Mouse (Mus musculus): ENCODE results near the gene Slc12a7. TPM values are rescaled to one million over a fixed set of nuclear protein-coding genes. Genes with fewer than 3 reads are reported as not detected.
A peak's percentile ranks its signal among the peaks of the same experiment; 100 is the strongest.

Slc12a7 gene
- polyA plus RNA-seq, 1 experiment from 2014 or later: 20.1 TPM

DNA sequence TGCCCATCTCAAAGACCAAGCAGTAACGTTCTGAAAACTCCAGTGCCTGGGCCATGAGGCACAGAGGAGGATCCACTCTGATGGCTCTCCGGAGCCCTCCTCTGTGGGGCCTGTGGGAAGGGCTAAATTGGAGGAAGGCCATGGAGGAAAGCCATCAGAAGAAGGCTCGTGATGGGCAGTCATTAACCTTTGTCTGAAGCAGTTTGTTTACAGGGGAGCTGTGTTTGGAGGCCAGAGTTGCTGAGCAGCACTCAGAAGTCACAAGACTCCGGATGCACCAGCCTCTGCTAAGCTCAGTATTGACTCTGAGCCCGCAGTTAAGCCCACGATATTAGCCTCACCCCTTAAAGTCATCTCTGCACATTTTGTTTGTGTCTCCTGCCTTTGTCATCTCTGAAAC is 23.4 kb upstream of the Slc12a7 start:
- Histone ChIP-seq H3K4me1 (ENCODE audit: control insufficient read depth, insufficient read depth, low read length) (no peaks in the 10 kb centered on the region), H3K4me2 (replicated peaks; ENCODE audit: low read depth, low read length) (no peak overlapping the region), H3K9ac (replicated peaks; ENCODE audit: low read depth, low read length) (no peak overlapping the region), H3K9me3 (ENCODE audit: control insufficient read depth, low read depth, low read length) (no peaks in the 10 kb centered on the region), H3K27ac (ENCODE audit: low read length) (no peak overlapping the region), H3K36me3 (ENCODE audit: control insufficient read depth, insufficient read depth, low read length) (no peaks in the 10 kb centered on the region), H3K27me3 (ENCODE audit: control insufficient read depth, insufficient read depth, low read length) (no peaks in the 10 kb centered on the region), H3K4me3 (ENCODE audit: low read depth, low read length) (no peak overlapping the region)
- ATAC-seq (ENCODE audit: insufficient number of reproducible peaks, insufficient read depth, low FRiP score, low read depth): no peak
- WGBS: 52% methylated on average over 6 of the region's 6 CpGs

DNA sequence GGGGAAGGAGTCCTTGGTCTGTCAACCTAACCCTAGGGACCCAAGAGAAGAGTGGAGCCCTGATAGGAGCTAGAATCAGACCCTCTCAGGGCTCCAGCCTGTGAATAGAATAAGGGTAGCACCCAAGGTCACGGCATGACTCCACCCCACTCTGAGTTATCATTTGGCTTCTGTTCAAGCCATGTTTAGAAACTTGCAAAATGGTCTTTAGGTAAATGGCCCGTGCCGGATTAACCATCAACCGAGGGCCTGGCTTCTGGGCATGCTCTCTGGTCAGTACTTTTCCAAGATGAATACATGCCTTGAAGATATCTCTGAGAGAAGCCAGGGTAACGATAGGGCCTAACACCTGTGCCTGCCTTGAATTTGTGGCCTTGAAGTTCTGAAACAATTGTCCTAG is 21.7 kb upstream of the Slc12a7 start:
- Histone ChIP-seq H3K27ac (ENCODE audit: low read length) (no peak overlapping the region), H3K27me3 (ENCODE audit: control insufficient read depth, insufficient read depth, low read length) (no peaks in the 10 kb centered on the region), H3K9me3 (ENCODE audit: control insufficient read depth, low read depth, low read length) (no peaks in the 10 kb centered on the region), H3K9ac (replicated peaks; ENCODE audit: low read depth, low read length) (no peak overlapping the region), H3K4me1 (ENCODE audit: control insufficient read depth, insufficient read depth, low read length) (no peaks in the 10 kb centered on the region), H3K4me2 (replicated peaks; ENCODE audit: low read depth, low read length) (no peak overlapping the region), H3K36me3 (ENCODE audit: control insufficient read depth, insufficient read depth, low read length) (no peaks in the 10 kb centered on the region), H3K4me3 (ENCODE audit: low read depth, low read length) (no peak overlapping the region)
- ATAC-seq (ENCODE audit: insufficient number of reproducible peaks, insufficient read depth, low FRiP score, low read depth): no peak
- WGBS: 88% methylated on average over 5 of the region's 5 CpGs

DNA sequence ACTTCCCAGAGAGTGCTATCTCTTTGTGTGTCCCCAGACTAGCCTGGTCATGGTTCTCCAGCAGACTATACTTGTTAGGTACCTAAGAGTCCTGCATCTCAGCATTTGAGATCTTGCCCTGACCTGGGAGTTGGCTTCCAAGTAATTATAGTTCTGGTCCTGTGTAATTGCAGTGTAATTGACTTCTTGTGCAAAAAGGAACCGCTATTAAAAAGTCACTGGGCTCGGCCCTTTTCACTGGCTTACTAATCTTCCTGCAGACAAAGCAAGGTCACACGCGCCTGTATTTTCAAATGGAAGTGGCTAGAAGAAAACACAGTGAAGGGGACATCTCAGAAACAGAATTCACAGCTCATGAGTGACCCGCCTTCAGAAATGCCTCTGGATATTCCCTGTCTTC is 21.1 kb upstream of the Slc12a7 start:
- Histone ChIP-seq H3K9me3 (ENCODE audit: control insufficient read depth, low read depth, low read length) (no peaks in the 10 kb centered on the region), H3K4me3 (ENCODE audit: low read depth, low read length) (no peak overlapping the region), H3K27ac (ENCODE audit: low read length) (no peak overlapping the region), H3K36me3 (ENCODE audit: control insufficient read depth, insufficient read depth, low read length) (no peaks in the 10 kb centered on the region), H3K4me2 (replicated peaks; ENCODE audit: low read depth, low read length) (no peak overlapping the region), H3K27me3 (ENCODE audit: control insufficient read depth, insufficient read depth, low read length) (no peaks in the 10 kb centered on the region), H3K9ac (replicated peaks; ENCODE audit: low read depth, low read length) (no peak overlapping the region), H3K4me1 (ENCODE audit: control insufficient read depth, insufficient read depth, low read length) (no peaks in the 10 kb centered on the region)
- WGBS: 84% methylated on average over 5 of the region's 5 CpGs
- ATAC-seq (ENCODE audit: insufficient number of reproducible peaks, insufficient read depth, low FRiP score, low read depth): no peak

DNA sequence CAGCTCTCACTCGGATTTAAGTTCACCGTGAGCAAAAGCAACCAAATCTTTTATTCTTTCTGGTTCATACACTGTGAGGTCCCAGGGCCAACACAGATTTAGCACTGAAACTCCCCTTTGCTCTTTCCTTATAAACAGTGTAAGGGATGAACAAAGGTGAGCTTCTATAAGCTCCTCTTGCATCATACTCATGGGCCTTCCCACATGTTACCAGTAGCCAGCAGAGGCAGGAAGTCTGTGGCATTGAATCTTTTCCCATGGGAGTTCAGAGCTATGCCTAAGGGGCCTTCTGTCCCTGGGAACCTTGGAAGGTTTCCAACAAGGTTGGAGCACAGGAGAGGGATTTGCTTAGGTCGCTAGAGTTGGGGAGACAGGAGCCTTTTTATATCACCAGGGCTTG is 20.7 kb upstream of the Slc12a7 start:
- Histone ChIP-seq H3K36me3 (ENCODE audit: control insufficient read depth, insufficient read depth, low read length) (no peaks in the 10 kb centered on the region), H3K4me2 (replicated peaks; ENCODE audit: low read depth, low read length) (no peak overlapping the region), H3K27me3 (ENCODE audit: control insufficient read depth, insufficient read depth, low read length) (no peaks in the 10 kb centered on the region), H3K27ac (ENCODE audit: low read length) (no peak overlapping the region), H3K9me3 (ENCODE audit: control insufficient read depth, low read depth, low read length) (no peaks in the 10 kb centered on the region), H3K4me1 (ENCODE audit: control insufficient read depth, insufficient read depth, low read length) (no peaks in the 10 kb centered on the region), H3K4me3 (ENCODE audit: low read depth, low read length) (no peak overlapping the region), H3K9ac (replicated peaks; ENCODE audit: low read depth, low read length) (no peak overlapping the region)
- 77% methylated on average over 3 of the region's 3 CpGs for WGBS
- no peak for ATAC-seq (ENCODE audit: insufficient number of reproducible peaks, insufficient read depth, low FRiP score, low read depth)

DNA sequence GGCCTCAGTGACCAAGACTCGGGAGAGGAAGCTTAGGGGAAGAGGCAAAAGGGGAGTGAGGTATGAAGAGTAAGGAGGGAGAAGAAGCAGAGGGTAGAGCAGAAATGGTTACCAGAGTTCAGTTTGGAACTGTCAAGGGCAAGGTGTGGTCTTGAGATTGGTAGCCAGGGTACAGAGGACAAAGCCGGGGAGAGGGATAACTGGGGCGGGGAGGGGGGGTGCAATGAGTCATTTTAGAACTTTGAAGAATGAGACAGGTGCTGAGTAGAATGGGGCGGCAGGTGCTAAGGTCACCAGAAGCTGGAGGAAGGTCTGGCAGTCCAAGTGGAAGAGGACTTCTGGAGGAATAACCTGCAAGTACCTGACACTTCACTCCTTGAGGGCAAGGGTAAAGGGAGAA is 19.7 kb upstream of the Slc12a7 start:
- no peaks in the 10 kb centered on the region for H3K27me3 ChIP-seq (ENCODE audit: control insufficient read depth, insufficient read depth, low read length)
- no peak for ATAC-seq (ENCODE audit: insufficient number of reproducible peaks, insufficient read depth, low FRiP score, low read depth)
- no peak overlapping the region for H3K9ac ChIP-seq (replicated peaks; ENCODE audit: low read depth, low read length)
- no peaks in the 10 kb centered on the region for H3K9me3 ChIP-seq (ENCODE audit: control insufficient read depth, low read depth, low read length)
- no peak overlapping the region for H3K4me3 ChIP-seq (ENCODE audit: low read depth, low read length)
- WGBS: 86% methylated on average over 4 of the region's 4 CpGs
- no peaks in the 10 kb centered on the region for H3K4me1 ChIP-seq (ENCODE audit: control insufficient read depth, insufficient read depth, low read length)
- no peak overlapping the region for H3K4me2 ChIP-seq (replicated peaks; ENCODE audit: low read depth, low read length)
- H3K27ac ChIP-seq (ENCODE audit: low read length): no peak overlapping the region
- no peaks in the 10 kb centered on the region for H3K36me3 ChIP-seq (ENCODE audit: control insufficient read depth, insufficient read depth, low read length)

DNA sequence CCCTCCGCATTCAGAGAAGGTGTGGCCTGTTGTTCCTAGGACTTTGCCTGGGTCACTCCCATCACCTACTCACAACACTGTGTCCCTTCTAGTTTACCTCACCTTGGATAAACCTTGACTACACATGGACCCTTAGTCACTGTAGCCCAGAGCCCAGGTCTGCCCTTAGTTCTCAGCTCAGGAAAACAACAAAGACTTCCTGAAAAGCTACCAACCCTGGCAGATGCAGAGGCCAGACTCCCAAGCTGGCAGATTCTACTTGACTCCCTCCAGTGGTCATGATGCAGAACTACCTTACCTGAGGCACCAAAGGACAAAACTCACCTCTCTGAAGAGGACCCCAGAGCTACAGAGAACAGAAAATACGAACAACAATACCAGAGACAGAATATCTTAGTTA is 18.9 kb upstream of the Slc12a7 start:
- no peak overlapping the region for H3K4me2 ChIP-seq (replicated peaks; ENCODE audit: low read depth, low read length)
- H3K4me1 ChIP-seq (ENCODE audit: control insufficient read depth, insufficient read depth, low read length): no peaks in the 10 kb centered on the region
- no peak overlapping the region for H3K9ac ChIP-seq (replicated peaks; ENCODE audit: low read depth, low read length)
- no peaks in the 10 kb centered on the region for H3K36me3 ChIP-seq (ENCODE audit: control insufficient read depth, insufficient read depth, low read length)
- no peaks in the 10 kb centered on the region for H3K9me3 ChIP-seq (ENCODE audit: control insufficient read depth, low read depth, low read length)
- ATAC-seq (ENCODE audit: insufficient number of reproducible peaks, insufficient read depth, low FRiP score, low read depth): 0 out of 2 replicates have a peak, but pooled peaks have one; percentile 51
- H3K27me3 ChIP-seq (ENCODE audit: control insufficient read depth, insufficient read depth, low read length): no peaks in the 10 kb centered on the region
- no peak overlapping the region for H3K4me3 ChIP-seq (ENCODE audit: low read depth, low read length)
- WGBS: 65% methylated on average over 2 of the region's 2 CpGs
- no peak overlapping the region for H3K27ac ChIP-seq (ENCODE audit: low read length)

DNA sequence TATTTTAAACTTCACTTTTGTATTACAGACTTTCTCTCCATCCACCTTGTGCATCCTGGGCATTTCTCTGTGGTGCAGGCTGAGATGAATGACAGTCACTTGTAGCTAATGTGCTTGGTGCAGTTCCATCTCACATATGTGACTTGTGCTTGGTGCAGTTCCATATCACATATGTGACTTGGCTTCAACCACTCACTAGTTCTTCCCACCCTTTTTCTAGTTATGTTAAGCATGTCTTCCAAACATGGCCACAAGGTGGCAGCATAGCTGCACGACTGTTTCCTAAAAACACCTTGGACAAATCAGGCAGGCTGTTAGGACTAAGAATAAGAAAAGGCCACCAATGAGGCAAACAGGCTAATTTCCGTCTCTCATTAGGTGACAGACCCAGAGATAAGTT is 14.7 kb upstream of the Slc12a7 start:
- no peak overlapping the region for H3K4me3 ChIP-seq (ENCODE audit: low read depth, low read length)
- WGBS: 5% methylated on average over 2 of the region's 2 CpGs
- no peaks in the 10 kb centered on the region for H3K36me3 ChIP-seq (ENCODE audit: control insufficient read depth, insufficient read depth, low read length)
- ATAC-seq (ENCODE audit: insufficient number of reproducible peaks, insufficient read depth, low FRiP score, low read depth): no peak; the same call in 1 of the 2 replicates
- no peaks in the 10 kb centered on the region for H3K9me3 ChIP-seq (ENCODE audit: control insufficient read depth, low read depth, low read length)
- no peak overlapping the region for H3K27ac ChIP-seq (ENCODE audit: low read length)
- H3K4me2 ChIP-seq (replicated peaks; ENCODE audit: low read depth, low read length): no peak overlapping the region
- H3K27me3 ChIP-seq (ENCODE audit: control insufficient read depth, insufficient read depth, low read length): no peaks in the 10 kb centered on the region
- H3K9ac ChIP-seq (replicated peaks; ENCODE audit: low read depth, low read length): no peak overlapping the region
- H3K4me1 ChIP-seq (ENCODE audit: control insufficient read depth, insufficient read depth, low read length): no peaks in the 10 kb centered on the region

DNA sequence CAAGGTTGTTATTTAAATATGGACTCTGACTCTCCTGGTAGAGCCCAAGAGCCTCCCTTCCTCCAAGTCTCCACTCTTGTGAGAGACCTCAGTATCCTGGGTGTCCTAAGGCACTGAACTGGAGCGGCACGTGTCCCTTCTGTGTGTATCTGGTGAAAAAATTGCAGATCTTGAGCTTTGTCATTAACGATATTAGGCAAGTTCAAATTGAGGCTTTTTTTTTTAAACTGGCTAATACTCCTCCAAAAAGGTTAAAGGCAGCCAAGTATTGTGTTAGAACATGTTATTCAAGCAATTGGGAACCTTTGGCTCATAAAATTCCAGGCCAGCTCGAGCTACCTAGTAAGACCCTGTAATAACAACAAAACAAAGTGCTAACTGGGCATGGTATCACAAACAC is 12.7 kb upstream of the Slc12a7 start:
- Histone ChIP-seq H3K4me3 (ENCODE audit: low read depth, low read length) (no peak overlapping the region), H3K9me3 (ENCODE audit: control insufficient read depth, low read depth, low read length) (no peaks in the 10 kb centered on the region), H3K36me3 (ENCODE audit: control insufficient read depth, insufficient read depth, low read length) (no peaks in the 10 kb centered on the region), H3K9ac (replicated peaks; ENCODE audit: low read depth, low read length) (no peak overlapping the region), H3K27ac (ENCODE audit: low read length) (no peak overlapping the region), H3K4me2 (replicated peaks; ENCODE audit: low read depth, low read length) (no peak overlapping the region), H3K4me1 (ENCODE audit: control insufficient read depth, insufficient read depth, low read length) (no peaks in the 10 kb centered on the region), H3K27me3 (ENCODE audit: control insufficient read depth, insufficient read depth, low read length) (no peaks in the 10 kb centered on the region)
- no peak for ATAC-seq (ENCODE audit: insufficient number of reproducible peaks, insufficient read depth, low FRiP score, low read depth)
- 86% methylated on average over 4 of the region's 4 CpGs for WGBS

DNA sequence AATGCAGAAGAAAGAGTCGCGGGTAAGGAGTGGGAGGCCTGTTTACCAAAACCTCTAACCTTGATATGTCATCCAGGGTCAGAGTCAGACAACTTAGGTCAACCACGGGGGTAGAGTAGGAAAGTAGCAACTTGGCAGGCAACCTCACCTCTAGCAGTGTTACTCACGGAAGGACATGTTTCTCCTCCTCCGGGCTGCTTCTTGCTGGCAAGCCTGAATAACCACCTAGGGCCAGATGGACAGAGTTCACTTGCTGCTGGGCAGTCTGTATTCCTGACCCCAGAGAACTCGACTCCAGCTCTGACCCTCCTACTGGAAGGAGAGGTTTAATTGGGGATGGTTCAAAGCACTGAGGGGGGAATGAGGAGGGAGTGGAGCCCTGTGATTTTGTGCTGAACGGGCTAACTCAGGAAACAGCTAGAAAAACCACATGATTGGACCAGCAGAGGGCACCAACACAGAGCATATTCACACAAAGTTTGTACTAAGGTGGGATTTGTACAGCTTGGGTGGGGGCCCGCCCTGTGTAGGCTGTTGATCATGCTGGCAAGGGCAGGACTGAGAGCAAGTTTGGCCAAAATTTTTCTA is 9.7 kb upstream of the Slc12a7 start:
- Histone ChIP-seq H3K27me3 (ENCODE audit: control insufficient read depth, insufficient read depth, low read length) (no peaks in the 10 kb centered on the region), H3K36me3 (ENCODE audit: control insufficient read depth, insufficient read depth, low read length) (no peaks in the 10 kb centered on the region), H3K4me2 (replicated peaks; ENCODE audit: low read depth, low read length) (no peak overlapping the region), H3K4me1 (ENCODE audit: control insufficient read depth, insufficient read depth, low read length) (no peaks in the 10 kb centered on the region), H3K9me3 (ENCODE audit: control insufficient read depth, low read depth, low read length) (no peaks in the 10 kb centered on the region), H3K27ac (ENCODE audit: low read length) (no peak overlapping the region), H3K4me3 (ENCODE audit: low read depth, low read length) (no peak overlapping the region), H3K9ac (replicated peaks; ENCODE audit: low read depth, low read length) (no peak overlapping the region)
- ATAC-seq (ENCODE audit: insufficient number of reproducible peaks, insufficient read depth, low FRiP score, low read depth): 0 out of 2 replicates have a peak, but pooled peaks have one; percentile 46
- 28% methylated on average over 8 of the region's 8 CpGs for WGBS
